Mouse (Mus musculus): ENCODE results near the gene Fbh1.

Fbh1 gene

DNA sequence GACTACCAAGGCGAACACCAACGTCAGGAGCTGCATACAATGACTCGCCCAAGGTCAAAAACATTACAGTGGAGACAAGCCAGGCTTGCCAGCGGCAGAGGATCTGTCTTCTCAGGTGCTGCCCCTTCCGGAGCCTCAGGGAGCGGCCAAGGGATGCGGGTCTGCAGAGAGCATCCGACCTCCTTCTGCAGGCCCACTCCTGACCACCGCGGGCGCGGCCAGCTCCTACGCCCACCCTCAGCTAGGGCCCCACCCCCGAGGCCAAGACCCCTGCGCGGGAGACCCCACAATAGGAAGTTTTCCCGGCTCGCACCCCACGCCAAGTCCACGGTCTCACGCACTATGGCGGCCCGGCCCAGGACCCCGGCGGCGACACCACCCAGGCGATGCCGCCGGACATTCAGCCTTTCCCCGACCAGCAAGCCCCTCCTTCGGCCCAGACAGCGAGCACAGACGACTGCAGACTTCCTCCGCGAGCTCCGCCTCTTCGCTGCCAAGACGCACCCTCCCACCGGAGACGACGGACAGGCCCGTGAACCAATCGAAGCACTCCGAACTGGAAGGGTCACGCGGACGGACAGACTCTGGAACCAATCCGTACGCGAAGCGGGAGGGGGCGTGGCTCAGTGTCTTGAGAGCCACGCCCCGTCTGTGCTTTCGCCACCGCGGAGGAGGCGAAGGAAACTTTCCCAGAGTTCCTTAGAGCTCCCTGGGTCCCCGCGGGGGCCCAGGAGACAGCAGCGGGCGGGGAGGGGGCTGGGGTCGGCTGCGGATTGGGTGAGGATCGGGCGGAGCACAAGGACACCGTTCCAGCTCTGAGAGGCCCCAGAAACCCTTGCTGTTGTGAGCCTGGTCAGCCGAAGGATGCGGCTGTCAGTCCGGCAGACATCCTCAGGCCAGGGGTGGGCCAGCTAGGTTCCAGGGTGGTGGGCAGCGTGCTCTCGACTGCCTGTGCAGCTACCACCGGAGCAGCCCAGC is at the start of gene Fbh1, which contains the start of gene Ankrd16:
Fbh1 (minus strand) TSS at position 492 of the 978 bp plus-strand sequence.
Ankrd16 (plus strand) TSS at position 786 of the 978 bp plus-strand sequence.
- peak; percentile 100 for DNase-seq (ENCODE audit: low spot score in 2 of 2)

DNA sequence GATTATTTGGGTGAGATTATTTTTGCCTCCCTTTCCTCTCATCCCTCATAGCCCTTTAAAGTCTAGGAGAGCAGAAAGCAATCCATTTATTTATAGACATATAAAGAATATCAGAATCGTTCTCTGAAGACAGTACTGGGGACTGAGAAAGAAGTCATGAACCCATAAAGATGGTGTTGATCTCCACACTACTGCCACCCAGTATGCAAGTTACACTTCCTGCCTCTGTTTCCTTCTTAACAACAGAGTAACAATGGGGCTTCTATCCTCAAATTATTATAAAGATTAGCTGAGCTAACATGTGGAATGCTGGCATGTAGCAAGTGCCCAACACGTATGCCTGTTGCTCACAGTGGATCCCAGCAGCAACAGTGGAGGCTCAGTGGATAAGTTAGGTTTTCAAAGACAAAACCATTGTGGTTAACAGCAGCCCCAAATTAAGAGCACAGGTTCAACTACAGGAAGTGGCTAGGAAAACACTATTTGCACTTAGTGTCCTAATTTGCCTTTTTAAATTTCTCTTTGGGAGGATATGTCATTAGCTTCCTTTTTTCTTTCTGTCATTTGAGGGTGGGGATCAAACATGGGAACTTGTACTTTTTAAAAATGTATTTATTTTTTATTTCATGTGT is 24.0 kb upstream of the Fbh1 start:
- no peak for DNase-seq (ENCODE audit: low spot score in 2 of 2)

GRCm38 (mm10) chr2:11797930-11798364 is 20.6 kb upstream of the Fbh1 start:
- no peak for DNase-seq (ENCODE audit: low spot score in 2 of 2)

GRCm38 (mm10) chr2:11794668-11795067 is 17.3 kb upstream of the Fbh1 start:
- DNase-seq (ENCODE audit: low spot score in 2 of 2): no peak

DNA sequence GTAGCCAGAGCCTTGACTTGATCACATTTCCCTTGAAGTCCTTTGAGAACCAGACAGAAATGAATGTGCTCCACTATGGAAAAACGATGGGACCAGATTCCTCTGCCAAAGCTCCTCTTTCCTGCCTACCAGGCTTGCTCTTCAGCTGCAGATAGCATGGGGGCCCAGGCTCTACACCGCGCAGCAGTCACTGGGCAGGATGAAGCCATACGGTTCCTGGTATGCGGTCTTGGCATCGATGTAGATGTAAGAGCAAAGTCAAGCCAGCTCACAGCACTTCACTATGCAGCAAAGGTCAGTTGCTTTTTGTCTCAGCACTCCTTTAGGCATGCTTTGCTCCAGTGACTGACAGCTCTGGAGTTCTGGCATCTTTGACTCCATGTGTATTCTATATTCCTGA is 6.8 kb upstream of the Fbh1 start:
- DNase-seq (ENCODE audit: low spot score in 2 of 2): peak in 1 of 2 experiments; percentile 29

DNA sequence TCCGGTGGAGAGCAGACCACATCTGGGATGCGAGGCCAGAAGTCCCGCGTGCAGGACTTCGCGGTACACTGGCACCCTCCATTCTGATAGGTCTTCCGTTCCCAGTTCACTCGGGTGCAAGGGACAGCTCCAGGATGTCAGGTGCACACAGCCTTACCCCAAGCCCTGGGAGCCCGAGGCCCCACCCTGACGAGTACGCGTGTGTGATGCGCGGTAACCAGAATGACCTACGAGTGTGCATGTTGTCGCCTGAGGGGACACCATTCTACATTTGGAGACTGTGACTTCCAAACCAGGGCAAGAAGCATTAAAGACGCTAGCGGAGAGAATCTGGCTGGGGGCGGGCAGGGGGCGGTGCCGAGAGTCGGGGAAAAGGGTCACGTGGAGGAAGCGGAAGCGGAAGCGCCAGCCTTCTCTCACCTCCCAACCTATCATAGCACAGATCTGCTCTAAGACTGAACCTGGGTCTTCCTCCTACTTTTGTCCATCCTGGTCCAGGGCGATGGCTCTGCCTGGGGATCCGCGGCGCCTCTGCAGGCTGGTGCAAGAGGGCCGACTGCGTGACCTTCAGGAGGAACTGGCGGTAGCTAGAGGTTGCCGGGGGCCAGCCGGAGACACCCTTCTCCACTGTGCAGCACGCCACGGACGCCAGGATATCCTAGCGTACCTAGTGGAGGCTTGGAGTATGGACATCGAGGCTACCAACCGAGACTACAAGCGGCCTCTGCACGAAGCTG is 873 bp upstream of the Fbh1 start:
- DNase-seq (ENCODE audit: low spot score in 2 of 2): peak; percentile 82 to 90

- no peak for DNase-seq (ENCODE audit: low spot score in 2 of 2)
Observed at GRCm38 (mm10) chr2:11776415-11776814, 967 bp downstream of the Fbh1 start.

GRCm38 (mm10) chr2:11775121-11775520 is 2.3 kb downstream of the Fbh1 start:
- DNase-seq (ENCODE audit: low spot score in 2 of 2): no peak

DNA sequence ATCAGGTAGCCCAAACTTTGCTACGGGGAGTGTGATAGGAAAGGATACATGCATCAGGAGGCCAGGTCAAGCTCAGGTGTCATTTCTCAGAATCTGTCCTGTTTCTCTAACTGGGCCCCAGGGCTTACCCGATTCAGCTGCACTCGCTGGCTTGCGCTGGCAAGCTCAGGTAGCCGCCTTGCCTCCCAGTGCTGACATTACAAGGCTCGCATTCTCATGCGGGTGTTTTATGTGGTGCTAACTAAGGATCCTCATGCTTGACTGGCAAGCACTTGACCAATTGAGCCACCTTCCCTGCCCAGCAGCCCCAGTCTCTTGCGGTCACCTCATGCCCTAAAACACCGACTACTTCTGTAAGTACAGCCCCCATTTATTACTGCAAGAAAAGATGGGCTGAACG is 3.0 kb downstream of the Fbh1 start:
- no peak for DNase-seq (ENCODE audit: low spot score in 2 of 2)

DNA sequence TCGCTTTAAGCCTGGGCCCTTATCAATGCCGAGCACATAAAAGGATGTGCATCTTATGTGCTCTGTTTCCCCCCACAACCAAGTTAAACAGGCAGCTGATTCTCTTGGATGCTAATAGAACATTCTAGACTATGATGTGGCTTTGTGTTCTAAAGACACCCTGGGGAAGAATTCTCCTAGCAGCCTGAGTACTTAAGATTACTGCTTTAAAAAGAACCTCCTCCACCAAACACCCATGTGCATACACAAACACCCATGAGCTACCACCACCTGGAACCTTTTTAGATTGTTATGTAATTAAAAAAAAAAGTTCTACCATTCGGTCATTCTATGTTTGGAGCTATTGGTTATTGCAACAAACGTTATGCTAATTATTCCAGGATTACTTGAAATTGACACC is 5.0 kb downstream of the Fbh1 start:
- no peak for DNase-seq (ENCODE audit: low spot score in 2 of 2)

DNA sequence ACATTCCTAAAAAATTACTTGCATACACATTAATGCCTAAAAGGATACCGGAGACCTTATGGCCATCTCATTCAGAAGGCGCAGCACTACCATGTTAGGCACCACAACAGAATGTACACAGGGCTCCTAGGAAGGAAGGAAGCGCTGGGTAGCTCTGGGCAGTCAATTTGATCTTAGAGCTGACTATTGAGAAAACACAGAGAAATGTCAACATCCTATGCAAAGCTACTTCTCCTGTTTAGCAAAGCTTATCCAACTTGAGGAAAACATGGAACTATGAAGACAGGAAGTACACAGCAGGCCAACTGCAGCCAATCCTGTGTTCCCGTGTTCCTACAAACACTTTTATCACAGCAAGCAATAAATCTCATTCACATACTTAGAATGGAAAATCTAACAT is 5.7 kb downstream of the Fbh1 start:
- no peak for DNase-seq (ENCODE audit: low spot score in 2 of 2)

DNA sequence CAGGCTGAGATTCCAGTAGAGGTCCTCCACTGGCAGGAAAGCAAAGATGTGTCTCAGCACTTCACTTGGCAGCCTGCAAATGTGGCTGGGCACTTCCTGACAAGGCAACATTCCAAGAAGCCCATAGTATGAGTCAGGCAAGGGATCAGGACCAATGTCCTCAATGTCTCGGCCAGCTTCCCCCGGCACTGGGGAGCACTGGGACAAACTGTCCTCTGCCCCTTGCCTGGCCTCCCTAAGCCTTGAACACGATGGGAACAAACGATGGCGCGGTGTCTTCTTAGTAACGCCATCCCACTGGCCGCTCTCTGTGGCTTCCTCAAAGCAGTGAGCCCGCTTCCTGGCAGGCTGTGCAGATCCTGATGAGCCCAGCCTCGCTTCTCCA is 10.2 kb downstream of the Fbh1 start:
- DNase-seq (ENCODE audit: low spot score in 2 of 2): no peak

GRCm38 (mm10) chr2:11766485-11767160 is 10.8 kb downstream of the Fbh1 start:
- no peak for DNase-seq (ENCODE audit: low spot score in 2 of 2)

- no peak for DNase-seq (ENCODE audit: low spot score in 2 of 2)
Observed at GRCm38 (mm10) chr2:11765694-11766093, 11.7 kb downstream of the Fbh1 start.

DNA sequence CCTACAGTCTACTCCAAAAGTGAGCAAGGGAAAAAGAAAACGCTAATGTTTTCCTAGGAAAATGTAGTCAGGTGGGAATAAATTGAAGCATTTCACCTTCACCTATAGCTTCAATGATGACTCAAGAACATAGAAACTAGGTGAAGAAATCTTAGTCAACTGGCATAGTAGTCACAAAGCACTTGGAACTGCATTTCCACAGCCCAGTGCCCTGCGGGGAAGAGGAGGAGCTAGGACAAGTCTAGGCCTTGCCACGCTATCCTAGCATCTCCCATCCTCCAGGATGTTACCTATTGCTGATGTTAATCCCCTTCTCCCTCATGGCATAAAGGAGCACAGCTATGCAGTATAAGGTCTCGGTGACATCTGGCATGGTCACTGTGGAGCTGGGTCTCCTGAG is 14.8 kb downstream of the Fbh1 start:
- DNase-seq (ENCODE audit: low spot score in 2 of 2): no peak

GRCm38 (mm10) chr2:11739516-11740051 is 37.8 kb downstream of the Fbh1 start:
- DNase-seq (ENCODE audit: low spot score in 2 of 2): no peak

DNA sequence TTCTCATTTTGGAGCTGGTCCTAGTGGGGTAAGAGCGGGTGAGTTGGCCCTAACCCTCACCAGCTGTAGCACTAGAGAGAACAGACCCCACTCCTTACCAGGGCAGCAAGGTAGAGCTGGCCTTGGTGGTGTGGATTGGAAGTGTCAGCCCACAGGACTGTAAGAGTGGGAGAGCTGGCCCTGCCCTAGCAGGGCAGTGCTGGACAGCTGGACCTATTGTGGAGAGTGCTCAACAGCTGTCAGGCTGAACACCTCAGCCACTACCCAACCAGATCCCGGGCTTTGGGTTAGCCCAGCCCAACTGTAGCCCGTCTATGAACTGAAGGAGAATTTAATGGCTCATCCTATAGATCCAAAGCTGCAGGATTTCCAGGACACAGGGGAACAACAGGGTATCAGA is 38.6 kb downstream of the Fbh1 start:
- no peak for DNase-seq (ENCODE audit: low spot score in 2 of 2)

GRCm38 (mm10) chr2:11735853-11736252 is 41.5 kb downstream of the Fbh1 start:
- no peak for DNase-seq (ENCODE audit: low spot score in 2 of 2)

GRCm38 (mm10) chr2:11732978-11733377 is 44.4 kb downstream of the Fbh1 start:
- no peak for DNase-seq (ENCODE audit: low spot score in 2 of 2)

DNA sequence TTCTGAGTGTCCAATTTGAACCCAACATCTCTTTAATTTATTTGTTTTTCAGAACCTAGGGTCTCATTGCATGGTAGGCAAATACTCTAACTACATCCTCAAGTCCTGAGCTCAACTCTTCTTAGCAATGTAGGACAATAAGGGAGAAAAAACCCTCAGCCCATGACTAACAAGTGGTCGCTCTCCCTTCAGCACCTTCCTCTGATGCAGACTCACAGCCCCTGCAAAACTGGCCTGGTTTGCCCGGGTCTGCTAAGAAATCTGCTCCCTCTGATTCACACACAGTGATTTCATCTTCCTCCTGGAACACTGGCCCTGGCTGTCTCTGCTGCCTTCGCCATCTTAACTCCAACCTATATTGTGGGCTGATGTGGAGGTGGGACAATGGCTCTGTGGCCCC is 48.3 kb downstream of the Fbh1 start:
- DNase-seq (ENCODE audit: low spot score in 2 of 2): no peak

GRCm38 (mm10) chr2:11727574-11727973 is 49.8 kb downstream of the Fbh1 start:
- DNase-seq (ENCODE audit: low spot score in 2 of 2): no peak

All from spleen, postnatal 4 days (tissue).